Mouse (Mus musculus): ENCODE results near the gene Vps13d. TPM values are rescaled to one million over a fixed set of nuclear protein-coding genes. Genes with fewer than 3 reads are reported as not detected.

Vps13d gene
- polyA plus RNA-seq, 1 experiment from 2014 or later, result 13.1 TPM

DNA sequence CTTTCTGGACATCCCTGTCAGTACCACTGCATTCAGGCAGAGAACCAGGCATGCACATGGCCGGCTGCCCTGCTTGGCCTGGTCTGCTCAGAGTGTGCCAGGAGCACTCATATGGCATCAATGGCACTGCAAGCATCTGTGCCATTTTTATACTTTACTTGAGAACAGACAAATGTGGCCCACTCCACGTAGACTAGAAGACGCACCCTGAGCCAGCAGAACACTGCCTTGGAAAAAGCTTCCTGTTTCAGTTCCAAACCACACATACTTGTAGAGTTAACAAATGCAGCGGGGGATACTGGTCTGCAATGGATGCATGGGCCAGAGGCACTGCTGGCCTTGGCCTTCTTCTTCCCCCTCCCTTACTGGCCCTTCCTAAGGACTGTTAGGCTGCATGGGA is 181.6 kb downstream of the Vps13d start:
- no peak for DNase-seq (ENCODE audit: low spot score)

DNA sequence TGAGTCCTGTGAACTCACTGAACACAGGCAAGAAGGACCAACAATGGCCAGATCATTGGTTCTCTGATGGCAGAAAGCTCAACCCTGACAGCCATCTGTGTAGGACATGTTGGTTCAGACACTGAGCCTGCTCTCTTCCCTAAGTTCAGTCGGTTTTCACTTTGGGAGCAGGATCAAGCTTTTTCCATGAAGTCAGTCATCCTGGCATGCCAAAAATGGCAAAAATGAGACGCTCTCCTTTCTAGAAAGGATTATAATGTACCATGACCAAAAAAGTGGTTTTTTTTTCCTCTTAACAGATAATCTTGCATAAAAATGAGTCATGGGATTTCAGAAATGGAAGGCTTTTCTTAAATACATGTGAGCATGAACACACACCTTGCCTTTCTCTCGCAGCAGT is 183.6 kb downstream of the Vps13d start:
- DNase-seq (ENCODE audit: low spot score), result no peak

DNA sequence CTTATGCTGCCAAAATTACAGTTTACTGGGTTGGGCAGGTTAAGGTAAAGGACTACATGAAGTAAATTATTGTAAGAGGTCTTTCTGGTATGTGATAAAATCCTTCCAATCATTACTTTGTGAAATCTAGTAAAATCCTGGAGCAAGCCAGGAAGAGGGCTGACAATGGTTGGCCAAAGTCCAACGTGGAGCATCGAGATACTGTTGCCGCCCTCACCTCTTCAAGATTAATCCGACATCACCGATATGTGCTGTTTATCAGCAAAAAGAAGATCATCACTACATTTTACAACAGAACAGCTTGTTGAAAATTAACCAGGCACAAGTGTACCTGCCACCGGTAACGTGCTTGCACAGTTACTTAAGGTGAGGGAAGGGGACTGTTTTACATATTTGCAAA is 184.9 kb downstream of the Vps13d start:
- no peak for DNase-seq (ENCODE audit: low spot score)

DNA sequence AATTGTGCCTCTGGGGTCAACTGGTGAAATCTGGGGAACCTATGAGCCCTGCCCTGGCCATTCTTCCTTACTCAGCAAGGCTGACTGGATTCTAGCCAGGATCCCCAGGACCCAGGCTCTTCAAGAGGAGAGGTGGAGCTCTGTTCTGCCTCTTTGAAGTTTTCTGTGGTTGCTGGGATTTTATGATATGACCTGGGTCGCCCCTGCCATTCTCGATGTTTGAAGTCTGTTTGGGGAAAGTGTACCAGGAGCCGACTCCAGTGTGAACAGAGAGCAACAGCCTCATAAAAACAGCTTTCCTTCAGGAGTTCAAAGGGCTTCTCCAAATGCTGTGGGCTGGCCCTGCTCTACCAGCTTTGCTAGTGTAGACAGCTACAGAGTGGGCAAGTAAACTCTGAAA is 185.4 kb downstream of the Vps13d start:
- no peak for DNase-seq (ENCODE audit: low spot score)

DNA sequence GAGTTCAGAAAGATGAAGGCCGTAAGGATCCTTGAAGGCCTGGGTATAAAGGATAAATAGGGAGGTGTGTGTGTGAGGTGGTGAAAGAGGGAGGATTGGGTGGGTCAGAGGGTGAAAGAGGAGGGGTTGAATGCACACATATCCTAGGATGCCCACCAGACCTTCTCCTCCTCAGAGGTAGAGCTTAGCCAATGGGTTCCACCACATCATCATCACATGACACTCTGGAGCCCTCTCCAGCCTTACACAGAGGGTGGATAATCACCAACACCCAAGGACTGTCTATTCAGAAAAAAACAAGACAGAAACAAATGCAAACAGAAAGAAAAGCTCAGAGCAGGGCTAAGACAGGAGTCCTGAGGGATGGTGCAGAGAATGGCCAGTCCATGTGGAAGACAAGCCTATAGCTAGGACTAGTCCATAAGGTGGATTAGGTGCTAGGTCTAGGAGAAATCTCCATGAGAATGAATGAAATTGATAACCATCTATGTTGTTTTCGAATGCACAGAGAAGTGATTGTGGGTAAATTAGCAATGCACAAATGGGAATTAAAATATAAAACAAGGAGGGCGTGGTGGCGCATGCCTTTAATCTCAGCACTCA is 188.8 kb downstream of the Vps13d start:
- no peak for DNase-seq (ENCODE audit: low spot score)

DNA sequence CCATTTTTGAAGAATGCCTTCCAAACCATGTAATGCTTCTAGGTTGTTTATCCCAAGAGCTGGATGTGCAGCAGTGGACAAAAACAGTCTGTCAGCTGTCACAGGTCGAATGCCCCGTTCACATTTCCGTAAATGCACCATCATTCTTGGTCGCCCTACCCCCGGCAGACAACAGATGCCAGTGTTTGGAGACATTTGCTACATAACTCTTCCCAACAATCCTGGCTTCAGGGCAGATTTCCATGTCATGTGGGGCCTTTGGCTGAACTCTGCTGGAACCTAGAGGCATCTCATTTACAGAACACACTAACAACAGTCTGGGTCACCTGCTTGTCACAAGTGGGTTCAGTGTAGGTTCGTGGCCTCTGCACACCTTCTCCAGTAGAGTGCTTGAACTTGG is 190.6 kb downstream of the Vps13d start:
- DNase-seq (ENCODE audit: low spot score), result no peak

DNA sequence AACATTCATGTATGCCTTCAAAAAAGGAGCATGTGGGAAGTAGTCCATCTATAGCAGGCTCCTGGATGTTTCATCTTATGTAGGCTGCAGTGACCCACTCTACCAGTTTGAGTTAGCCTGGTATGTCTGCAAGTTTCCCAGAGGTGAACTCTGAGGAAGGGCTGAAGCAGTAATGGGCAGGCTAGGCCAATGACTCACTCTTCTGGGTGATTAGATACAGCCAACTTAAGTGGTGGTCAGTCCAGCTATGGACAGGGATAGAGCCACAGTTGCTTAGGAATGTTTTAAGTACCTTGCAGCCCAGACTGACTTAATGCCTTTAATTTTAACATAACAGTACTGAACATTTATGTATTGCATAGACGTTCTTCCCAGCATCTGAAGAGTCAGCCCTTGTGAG is 192.1 kb downstream of the Vps13d start:
- DNase-seq (ENCODE audit: low spot score), result no peak

DNA sequence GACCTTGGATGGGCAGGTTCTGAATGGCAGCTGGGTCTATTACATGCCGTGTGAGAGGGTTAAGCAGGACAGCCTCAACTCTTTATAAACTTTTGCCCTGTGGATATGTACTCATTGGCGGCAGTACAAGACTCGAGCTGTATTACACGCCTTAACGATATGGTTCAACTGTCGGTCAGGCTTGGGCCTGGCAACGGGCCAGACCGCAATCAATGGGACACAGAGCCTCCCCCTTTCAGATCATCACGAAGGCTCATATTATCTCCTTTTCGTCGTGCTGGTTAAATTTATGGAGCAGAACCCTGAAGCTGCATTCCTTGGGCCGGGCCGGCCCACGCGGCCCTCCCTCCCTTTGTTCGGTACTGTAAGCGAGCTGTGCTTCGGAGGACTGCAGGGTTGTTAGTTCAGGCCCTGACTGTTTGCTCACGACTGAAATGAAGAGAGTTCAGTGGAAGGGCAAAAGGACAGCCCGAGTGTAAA is 194.9 kb downstream of the Vps13d start:
- no peak for DNase-seq (ENCODE audit: low spot score)

DNA sequence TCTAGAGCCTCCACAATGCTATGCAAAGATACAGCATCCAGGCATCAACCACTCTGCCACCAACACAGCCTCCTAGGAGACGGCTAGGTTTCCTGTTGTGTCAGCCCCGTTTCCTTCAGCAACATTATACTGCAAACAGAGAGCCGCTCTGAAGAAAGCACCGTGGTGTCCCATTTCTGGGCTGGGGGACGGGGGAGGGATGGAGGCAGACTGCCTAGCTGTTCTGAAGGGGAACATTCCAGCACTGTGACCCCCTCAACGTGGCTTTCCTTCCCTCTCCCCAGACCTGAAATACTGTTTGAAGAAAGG is 195.3 kb downstream of the Vps13d start:
- peak; percentile 54 for DNase-seq (ENCODE audit: low spot score)

DNA sequence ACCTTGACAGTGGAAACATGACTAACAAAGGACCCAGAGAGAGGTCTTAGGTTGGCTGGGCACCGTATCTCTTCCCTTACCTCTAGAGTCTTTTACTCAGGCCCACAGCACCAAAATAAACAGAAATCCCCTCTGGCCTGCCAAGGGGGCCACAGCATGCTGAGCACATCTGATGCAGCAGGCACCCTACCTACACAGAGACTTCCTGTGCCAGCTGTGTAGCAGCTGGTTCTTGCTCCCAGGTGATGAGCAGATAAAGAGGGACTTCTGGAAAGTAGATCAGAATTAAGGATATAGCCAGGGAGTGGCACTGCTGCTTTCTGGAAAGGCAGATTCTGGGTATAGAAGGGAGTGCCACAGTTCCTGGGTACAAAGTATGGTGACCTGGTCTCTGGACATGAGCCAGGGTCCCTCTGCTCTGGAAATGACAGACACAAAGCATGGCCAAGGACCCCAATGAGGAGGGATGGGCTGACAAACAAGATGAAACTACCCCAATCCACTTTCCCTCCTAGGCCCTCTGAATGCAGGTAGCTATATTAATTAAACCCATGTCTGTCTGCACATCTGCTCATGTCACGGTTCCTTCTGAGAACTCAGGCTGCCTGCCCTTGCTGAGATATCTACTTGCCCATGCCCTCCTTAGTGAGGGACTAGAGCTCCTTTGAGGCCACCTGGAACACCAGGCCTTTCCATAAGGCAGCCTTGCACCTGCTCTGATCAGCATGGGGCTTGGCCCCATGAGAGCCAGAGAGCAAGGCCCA is 195.8 kb downstream of the Vps13d start:
- DNase-seq (ENCODE audit: low spot score), result peak; percentile 44

DNA sequence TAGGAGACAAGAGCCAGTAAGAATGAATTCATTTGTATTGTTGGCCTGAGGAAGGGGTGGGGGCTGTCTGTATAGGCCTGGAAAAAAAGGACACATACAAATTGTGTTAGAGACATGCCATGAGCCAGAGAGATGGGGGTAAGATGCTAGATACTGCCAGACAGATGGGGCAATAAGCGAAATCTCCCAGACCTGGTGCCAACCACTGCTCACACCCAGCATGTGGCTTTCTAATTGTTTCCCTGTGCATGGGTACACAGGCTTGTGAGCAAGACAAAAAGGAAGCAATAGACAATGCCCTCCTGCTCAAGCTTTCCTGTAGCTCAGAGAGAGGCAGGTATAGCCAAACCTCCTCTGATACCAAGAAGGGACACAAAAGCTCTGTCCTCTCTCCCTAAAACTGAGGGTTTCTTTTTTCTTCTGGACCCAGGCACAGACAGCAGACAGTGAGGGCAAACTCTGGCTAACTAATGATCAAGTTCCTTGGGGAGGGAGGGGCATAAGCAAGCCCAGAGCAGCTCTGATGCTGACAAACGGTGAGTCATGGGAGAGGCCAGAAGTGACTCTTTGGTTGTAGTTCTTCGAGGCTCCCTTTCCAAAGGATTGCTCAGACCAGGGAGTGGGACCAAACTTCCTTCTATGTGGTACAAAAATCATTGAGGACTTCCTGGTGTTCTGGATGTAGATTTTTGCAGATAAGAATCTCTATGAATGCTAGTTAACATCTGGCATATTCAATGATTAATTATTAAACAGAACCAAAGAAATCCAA is 196.7 kb downstream of the Vps13d start:
- DNase-seq (ENCODE audit: low spot score), result no peak

DNA sequence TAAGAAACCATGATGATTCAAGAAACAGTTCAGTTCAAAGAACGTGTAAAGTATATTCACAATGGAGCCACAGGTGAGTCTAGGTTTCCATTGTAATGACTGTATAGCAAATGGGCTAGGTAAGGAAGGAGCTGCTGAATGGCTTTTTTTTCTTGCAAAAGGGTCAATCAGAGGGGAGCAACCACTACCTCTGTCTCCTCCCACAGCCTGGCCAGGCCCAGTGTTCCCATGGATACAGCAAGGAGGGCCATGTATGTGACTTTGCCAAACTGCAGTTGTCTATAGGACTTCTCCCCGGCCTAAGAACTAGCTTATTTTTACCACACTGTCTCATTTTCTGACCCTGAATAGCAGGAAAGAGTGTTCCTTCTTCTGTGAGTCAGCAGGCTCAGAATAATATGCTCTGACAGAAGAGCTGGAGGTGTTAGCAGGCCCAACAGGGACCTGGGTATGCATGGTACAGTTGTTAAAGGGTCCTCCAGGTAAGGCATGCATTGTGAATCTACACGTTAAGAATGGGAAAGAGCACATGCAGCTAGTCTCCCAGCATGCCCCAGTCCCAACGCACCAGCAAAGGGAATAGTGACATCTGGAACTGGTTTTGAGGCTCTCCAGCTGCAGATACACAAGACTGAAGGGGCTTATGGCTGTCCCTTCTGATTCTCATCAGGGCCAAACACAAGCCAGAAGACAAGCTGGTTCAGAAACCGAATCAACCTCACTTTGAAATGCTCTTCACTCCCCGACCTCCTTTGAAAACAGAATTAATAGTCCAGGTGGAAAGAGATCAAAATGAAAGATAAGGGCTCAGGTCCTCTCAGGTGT is 197.6 kb downstream of the Vps13d start:
- DNase-seq (ENCODE audit: low spot score), result no peak

DNA sequence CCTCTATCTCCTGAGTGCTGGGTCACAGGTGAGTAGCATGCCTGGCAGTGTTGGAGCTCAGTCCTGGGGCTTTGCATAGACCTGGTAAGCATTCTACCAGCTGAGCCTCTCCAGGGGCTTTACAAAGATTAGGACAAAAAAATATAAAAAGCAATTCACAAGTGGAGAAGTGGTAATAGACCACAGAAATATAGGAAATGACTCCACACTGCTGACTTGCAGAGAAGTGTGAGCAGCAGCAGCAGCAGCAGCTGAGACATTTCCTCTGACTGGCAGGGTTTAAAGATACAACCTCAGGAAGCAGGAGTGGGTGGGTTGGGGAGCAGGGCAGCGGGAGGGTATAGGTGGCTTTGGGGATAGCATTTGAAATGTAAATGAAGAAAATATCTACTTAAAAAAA is 199.0 kb downstream of the Vps13d start:
- peak; percentile 24 for DNase-seq (ENCODE audit: low spot score)

DNA sequence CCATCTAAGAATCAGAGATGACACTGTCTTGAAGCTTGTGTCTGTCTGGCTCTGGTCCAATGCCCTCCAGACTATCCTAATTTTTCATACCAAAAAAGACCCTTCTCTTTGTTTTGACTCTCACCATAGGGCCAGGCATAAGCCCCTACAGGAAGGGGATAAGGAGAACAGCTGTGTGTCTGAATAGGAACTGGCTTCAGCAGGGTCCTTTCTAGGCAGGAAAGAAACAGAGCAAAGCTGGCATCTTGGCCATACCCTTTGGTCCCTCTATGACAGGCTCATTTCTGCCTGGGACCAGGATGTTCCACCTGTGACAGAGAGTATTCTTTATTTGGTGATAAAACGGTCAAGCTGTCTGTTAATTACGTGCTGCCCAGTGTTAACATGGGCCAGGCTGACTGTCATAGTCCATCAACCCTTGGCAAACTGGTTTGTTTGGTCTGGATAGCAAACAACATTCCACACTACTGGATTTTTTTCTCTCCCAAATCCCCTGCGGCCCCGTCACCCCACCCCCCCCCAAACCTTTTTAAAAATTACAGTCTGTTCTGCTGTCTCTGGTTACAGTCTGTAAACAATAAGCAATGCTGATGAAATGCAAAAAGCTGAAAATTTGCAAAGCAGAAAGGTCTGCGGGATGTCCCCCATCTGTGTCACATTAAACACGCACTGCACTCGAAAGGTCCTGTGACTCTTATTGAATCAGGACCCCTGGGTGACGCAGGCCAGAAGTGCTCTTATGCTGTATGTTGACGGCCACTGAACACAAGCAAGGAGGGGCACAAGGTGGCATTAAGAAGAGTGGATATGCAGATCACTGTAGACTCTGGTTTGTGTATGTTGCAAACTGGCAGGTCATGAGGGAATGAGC is 201.5 kb downstream of the Vps13d start:
- DNase-seq (ENCODE audit: low spot score), result no peak

DNA sequence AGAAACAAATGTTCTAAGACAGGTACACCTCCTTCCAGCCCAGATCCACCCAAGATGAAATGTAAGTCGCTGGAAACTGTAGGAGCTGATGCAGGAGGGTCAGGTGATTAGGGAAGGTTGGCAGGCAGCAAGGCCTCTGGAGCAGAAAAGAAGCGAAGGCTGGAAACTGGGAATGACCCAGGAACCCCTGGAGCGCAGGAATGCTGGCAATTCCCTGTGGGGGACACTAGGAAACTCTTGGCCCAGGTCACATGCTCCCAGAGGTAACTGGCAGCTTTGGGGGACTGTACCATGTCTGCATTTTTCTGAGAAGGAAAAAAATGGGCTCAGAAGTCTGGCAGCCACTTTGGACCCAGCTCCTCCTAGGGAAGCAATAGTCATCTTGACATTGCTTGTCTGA is 202.4 kb downstream of the Vps13d start:
- DNase-seq (ENCODE audit: low spot score), result no peak

DNA sequence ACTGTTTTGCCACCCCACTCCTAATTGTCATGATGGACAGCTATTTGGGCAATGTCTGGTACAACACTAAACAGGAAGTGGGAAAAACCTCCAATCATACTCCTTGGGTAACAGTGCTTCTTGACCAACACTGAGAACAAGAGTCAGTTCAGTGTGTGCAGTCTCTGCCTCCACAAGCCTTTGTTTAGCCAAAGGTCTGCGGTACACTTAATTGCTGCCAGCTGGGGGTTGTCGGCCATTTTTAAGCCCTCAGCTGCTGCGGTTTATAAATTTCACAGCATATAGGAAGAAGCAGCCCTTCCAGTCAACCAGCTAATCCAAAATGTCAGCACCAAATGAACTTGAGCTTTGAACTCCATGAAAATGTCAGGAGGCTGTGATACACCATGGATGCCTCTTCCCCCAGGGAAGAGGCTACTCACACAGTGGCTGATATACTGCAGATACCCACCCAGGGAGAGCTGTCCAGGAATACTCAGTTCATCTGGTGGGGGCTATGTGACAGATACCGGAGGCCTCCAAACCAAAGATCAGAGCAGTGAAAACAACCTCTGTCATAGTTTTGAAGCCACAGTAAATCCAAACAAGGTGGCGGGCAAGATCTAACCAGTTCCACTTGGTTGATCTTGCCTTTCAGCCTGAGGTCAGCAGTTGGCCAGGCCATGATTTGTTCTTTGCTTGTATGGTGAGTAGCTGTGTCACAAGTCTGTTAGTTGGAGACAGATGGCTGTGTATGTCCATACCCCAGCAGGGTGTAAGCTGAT is 206.2 kb downstream of the Vps13d start:
- no peak for DNase-seq (ENCODE audit: low spot score)

DNA sequence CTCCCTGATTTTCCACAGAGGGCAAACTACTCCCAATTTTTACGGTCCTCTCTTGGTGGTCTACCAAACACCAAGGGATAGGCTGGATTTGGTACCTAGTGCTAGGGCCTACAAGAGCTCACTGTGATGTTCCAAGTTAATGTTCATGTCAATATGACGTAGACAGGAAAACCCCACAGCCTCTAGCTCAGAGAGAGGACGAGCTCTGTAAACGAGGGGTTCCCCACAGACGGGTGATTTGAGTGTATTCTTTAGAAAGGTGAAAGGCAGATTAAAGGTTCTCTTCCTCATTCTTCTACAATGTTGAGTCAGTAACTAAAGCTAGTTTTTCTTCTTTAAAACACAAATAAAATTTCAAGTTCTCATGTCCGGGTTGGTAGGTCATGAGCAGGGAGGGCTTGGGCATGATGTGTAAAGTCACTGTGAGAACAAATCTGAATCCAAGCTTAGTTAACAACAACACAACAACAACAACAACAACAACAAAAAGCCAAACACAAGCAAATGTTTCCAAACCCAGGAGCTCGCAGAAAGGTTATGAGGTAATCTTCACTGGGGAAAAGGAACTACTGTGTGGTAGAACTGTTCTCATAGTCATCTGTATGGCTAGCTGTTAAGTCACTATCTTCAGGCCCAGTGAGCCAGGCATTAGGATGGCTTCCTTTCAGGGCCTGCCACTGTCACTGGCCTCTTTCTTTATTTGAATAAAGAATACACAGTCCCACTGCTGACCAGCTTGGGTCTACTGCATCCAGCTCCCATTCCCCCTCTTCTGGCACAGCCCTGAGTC is 208.6 kb downstream of the Vps13d start:
- DNase-seq (ENCODE audit: low spot score), result no peak

DNA sequence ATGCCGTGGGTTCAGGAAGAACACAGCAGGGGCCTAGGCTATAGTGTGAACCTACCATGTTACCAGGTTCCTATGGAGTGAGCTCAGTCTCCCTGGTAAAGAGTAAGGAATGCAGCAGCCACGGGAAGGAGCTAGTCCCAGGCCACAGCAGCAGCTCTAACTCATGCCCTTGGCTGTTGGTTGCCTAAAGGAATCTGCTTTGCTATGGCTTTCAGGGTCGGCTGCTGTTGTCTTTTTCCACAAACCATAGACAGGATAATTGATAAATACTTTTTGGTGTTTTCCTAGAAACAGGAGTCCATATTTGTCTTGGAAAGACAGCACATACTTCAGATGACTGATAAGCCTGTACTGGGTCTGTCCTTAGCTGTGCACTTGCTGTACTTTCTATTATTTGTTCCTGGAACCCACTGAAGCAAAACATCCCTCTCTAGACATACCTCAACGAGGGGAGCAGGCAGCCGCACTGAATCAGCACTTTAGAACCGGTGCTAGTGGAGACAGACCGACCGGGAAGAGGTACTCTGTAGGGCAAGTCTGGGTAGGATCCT is 210.9 kb downstream of the Vps13d start:
- no peak for DNase-seq (ENCODE audit: low spot score)

DNA sequence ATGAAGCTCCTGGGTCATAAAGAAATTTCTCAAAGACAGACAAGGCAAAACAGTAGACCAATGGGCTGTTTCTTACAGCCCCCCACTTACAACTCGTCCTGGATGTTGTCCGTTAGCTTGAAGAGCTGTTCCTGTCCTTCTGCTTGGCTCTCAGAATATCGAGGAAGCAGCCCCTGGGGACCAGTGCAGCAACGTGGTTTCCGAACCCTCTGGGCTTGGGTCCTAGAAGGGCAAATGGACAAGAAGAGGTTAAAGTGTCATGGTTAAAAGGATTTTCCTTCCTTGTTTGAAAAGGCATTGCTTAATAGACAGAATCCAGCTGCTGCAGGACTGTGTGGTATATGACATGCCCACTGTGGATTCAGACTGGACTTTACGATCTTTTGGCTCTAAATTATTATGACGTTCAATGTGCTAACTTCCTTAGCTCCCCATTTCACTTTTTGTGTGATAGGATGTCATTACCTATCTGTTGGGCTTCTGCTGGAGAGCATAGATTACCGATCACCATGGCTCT is 211.5 kb downstream of the Vps13d start:
- no peak for DNase-seq (ENCODE audit: low spot score)

Data from thymus, postnatal 0 days (tissue).